Mouse (Mus musculus): ENCODE results near the gene Bax. TPM values are rescaled to one million over a fixed set of nuclear protein-coding genes. Genes with fewer than 3 reads are reported as not detected.
"Not testable (repeated sequence)": the region's sequence is repeated elsewhere in the genome, so short reads cannot be mapped to it uniquely, and the experiment has no call there.

Bax gene
- 108 and 110 TPM in 2 replicates for polyA plus RNA-seq (2012; rRNA removed)

- peak; percentile 92 to 98 for DNase-seq (ENCODE audit: extremely low spot score in 1 of 2, low spot score in 1 of 2)
Measured at GRCm38 (mm10) chr7:45466283-45467089, at the start of gene Bax. Gene Bax (minus strand): TSS chr7:45466898.

GRCm38 (mm10) chr7:45515436-45515835 is 48.7 kb upstream of the Bax start:
- no peak for DNase-seq (ENCODE audit: extremely low spot score in 1 of 2, low spot score in 1 of 2)

- DNase-seq (ENCODE audit: extremely low spot score in 1 of 2, low spot score in 1 of 2): no peak
Measured at GRCm38 (mm10) chr7:45514411-45514810, 47.7 kb upstream of the Bax start.

GRCm38 (mm10) chr7:45509912-45510787 is 43.5 kb upstream of the Bax start, which contains the start of gene Nucb1:
Gene Nucb1 (minus strand): TSS chr7:45510406.
- peak; percentile 85 to 90 for DNase-seq (ENCODE audit: extremely low spot score in 1 of 2, low spot score in 1 of 2)

GRCm38 (mm10) chr7:45509181-45509882 is 42.6 kb upstream of the Bax start:
- DNase-seq (ENCODE audit: extremely low spot score in 1 of 2, low spot score in 1 of 2): no peak

GRCm38 (mm10) chr7:45508561-45508960 is 41.9 kb upstream of the Bax start:
- no peak for DNase-seq (ENCODE audit: extremely low spot score in 1 of 2, low spot score in 1 of 2)

- DNase-seq (ENCODE audit: extremely low spot score in 1 of 2, low spot score in 1 of 2): no peak
Measured at GRCm38 (mm10) chr7:45507583-45507982, 40.9 kb upstream of the Bax start.

- no peak for DNase-seq (ENCODE audit: extremely low spot score in 1 of 2, low spot score in 1 of 2)
Measured at GRCm38 (mm10) chr7:45498427-45498826, 31.7 kb upstream of the Bax start.

- DNase-seq (ENCODE audit: extremely low spot score in 1 of 2, low spot score in 1 of 2): no peak
Measured at GRCm38 (mm10) chr7:45494548-45494947, 27.9 kb upstream of the Bax start.

- no peak for DNase-seq (ENCODE audit: extremely low spot score in 1 of 2, low spot score in 1 of 2)
Measured at GRCm38 (mm10) chr7:45492951-45493350, 26.3 kb upstream of the Bax start.

- DNase-seq (ENCODE audit: extremely low spot score in 1 of 2, low spot score in 1 of 2): no peak
Measured at GRCm38 (mm10) chr7:45492225-45492844, 25.6 kb upstream of the Bax start.

GRCm38 (mm10) chr7:45491264-45491663 is 24.6 kb upstream of the Bax start:
- no peak for DNase-seq (ENCODE audit: extremely low spot score in 1 of 2, low spot score in 1 of 2)

GRCm38 (mm10) chr7:45490822-45491221 is 24.1 kb upstream of the Bax start:
- peak in 1 of 2 experiments; percentile 47 for DNase-seq (ENCODE audit: extremely low spot score in 1 of 2, low spot score in 1 of 2)

GRCm38 (mm10) chr7:45489578-45489977 is 22.9 kb upstream of the Bax start:
- DNase-seq (ENCODE audit: extremely low spot score in 1 of 2, low spot score in 1 of 2): no peak

GRCm38 (mm10) chr7:45488293-45489204 is 21.9 kb upstream of the Bax start, which contains the start of gene Dhdh:
Gene Dhdh (minus strand): TSS chr7:45488805.
- DNase-seq (ENCODE audit: extremely low spot score in 1 of 2, low spot score in 1 of 2): peak in 1 of 2 experiments; percentile 47

- DNase-seq (ENCODE audit: extremely low spot score in 1 of 2, low spot score in 1 of 2): no peak
Measured at GRCm38 (mm10) chr7:45487861-45488292, 21.2 kb upstream of the Bax start.

GRCm38 (mm10) chr7:45486761-45487415 is 20.2 kb upstream of the Bax start, which contains the start of gene Gm45808:
Gene Gm45808 (minus strand): TSS chr7:45486811.
- no peak for DNase-seq (ENCODE audit: extremely low spot score in 1 of 2, low spot score in 1 of 2)

GRCm38 (mm10) chr7:45486158-45486557 is 19.5 kb upstream of the Bax start:
- DNase-seq (ENCODE audit: extremely low spot score in 1 of 2, low spot score in 1 of 2): no peak

GRCm38 (mm10) chr7:45484985-45485384 is 18.3 kb upstream of the Bax start:
- not testable (repeated sequence) for DNase-seq (ENCODE audit: extremely low spot score in 1 of 2, low spot score in 1 of 2)
